Mouse (Mus musculus) E14TG2a.4 (cell line): ENCODE data around the gene Fhl1.

Source experiments
- H3K27me3 ChIP-seq: 2 replicates; pipeline ENCODE4 v1.6.1; 2014; ENCODE audit warnings: low read length, control low read depth; ENCODE audit not compliant: insufficient read depth
- H3K36me3 ChIP-seq: 2 replicates; pipeline ENCODE4 v1.6.1; 2014; ENCODE audit warnings: low read length, control low read depth; ENCODE audit not compliant: insufficient read depth
- H3K4me1 ChIP-seq: replicated peaks from 2 replicates; pipeline ENCODE4 v1.6.1; 2014; ENCODE audit warnings: low read depth, low read length, control low read depth
- H3K4me3 ChIP-seq: replicated peaks from 2 replicates; pipeline ENCODE4 v1.5.1; 2014; ENCODE audit warnings: mild to moderate bottlenecking, low read length
- H3K9me3 ChIP-seq: 2 replicates; pipeline ENCODE4 v1.6.1; 2014; ENCODE audit warnings: low read length, control low read depth
- CTCF ChIP-seq: conservative IDR thresholded peaks from 2 replicates; pipeline ENCODE4 v1.5.1; 2014; ENCODE audit warnings: low read length
- NANOG ChIP-seq: IDR thresholded peaks from 2 replicates; pipeline ENCODE4 v1.6.1; 2014; ENCODE audit warnings: borderline replicate concordance, low read length, mixed read lengths
- POU5F1 ChIP-seq: IDR thresholded peaks from 2 replicates; pipeline ENCODE4 v1.6.1; 2014; ENCODE audit warnings: low read length, borderline replicate concordance

Gene Fhl1

DNA sequence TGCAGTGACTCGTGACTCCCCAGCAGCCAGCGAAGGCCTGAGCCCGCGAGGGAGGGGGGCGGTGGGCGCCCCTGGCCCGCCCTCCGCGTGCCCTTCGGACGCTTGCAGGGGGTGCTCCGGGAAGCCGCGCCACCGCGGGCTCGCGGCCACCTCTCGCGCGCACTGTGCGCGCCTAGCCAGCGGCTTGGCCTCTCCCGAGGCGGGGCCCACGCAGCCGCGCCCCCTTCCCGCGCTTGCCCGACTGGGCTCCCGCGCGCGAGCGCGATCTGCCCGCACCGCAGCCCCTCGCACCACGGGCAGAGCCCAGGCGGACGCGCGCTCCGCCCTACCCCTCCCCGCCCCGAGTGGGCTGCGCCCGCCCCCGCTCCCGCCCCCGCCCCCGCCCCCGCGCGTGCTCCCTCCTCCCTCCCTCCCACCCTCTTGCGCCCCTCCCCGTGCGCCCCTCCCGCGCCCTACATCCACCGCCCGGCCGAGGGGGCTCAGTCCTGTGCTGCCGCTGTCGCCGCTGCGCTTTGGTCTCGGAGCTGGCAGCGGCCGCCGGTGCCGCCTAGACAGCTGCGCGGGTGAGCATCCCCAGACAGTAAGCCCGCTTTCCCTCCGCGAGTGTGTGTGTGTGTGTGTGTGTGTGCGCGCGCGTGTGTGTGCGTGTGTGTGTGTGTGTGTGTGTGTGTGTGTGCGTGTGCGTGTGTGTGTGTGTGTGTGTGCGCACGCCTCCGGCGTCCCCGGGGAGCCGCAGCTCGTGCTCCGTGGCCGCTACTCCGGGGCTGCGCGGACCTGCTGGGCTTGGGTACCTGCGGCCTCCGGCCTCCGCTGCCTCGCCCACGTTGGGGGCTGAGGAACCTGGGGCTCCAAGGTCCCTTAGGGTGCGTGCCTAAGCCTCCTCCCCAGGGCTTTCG lies at the start of gene Fhl1:
TSS of gene Fhl1 (plus strand) at position 482 of the 896 bp plus-strand sequence.
- Histone ChIP-seq H3K27me3 (0 out of 2 replicates have a peak, but pooled peaks cover 4% of the 10 kb centered on the region), H3K4me3 (peak within 1 kb of the TSS; percentile 81), H3K36me3 (no peaks in the 10 kb centered on the region), H3K9me3 (no peaks in the 10 kb centered on the region), H3K4me1 (peaks cover 30% of the 10 kb centered on the region)
- TF ChIP-seq CTCF (no peak), NANOG (no peak), POU5F1 (no peak)

DNA sequence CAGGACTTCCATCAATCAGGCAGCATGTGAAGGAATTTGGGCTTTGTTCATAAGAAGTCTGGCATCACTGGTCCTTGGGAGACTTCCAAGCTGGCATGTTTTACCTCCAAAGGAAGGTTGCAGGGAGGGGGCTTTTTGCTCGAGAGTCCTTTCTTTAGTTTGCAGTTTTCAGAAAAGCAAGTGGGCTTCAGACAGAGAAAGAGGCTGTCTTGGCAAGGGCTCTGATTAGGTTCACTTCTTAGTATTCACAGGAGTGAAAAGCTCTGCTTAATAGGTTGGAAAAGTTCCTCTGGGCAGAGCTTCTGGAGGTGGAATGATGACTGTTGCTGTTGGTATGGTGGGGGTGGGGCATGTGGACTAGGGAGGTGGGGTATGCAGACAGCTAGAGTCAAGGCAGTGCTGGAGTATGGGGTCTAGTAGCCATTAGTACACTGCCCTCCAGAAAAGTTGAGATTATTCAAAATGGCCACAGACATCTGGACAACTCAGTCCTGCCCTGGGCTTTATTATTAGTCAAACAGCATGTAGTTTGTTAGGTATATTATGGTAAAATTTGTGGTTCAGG lies 49.3 kb upstream of the Fhl1 start:
- Histone ChIP-seq H3K9me3 (no peaks in the 10 kb centered on the region), H3K4me1 (no peaks in the 10 kb centered on the region), H3K36me3 (no peaks in the 10 kb centered on the region), H3K27me3 (no peaks in the 10 kb centered on the region), H3K4me3 (no peak overlapping the region)
- TF ChIP-seq CTCF, result no peak
- TF ChIP-seq NANOG, result no peak
- no peak for TF ChIP-seq POU5F1

DNA sequence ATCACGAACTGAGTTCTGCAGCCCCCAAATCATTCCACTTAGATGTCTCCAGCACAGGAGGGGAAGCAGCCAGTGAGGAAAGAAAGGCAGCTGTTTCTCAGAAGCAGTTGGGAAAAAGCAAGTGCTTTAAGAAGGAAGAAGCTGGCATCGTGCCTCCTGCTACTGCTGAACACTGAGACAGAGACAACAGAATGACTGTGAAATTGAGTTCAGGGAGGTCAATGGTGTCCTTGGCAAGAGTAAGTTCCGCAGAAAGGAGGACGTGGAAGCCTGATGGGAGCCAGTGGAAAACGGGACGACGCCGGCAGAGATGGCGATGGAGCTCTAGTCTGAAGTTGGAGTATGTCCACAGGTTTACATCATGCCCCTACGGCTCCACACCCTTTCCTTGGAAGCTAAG lies 48.1 kb upstream of the Fhl1 start:
- no peaks in the 10 kb centered on the region for H3K27me3 ChIP-seq

DNA sequence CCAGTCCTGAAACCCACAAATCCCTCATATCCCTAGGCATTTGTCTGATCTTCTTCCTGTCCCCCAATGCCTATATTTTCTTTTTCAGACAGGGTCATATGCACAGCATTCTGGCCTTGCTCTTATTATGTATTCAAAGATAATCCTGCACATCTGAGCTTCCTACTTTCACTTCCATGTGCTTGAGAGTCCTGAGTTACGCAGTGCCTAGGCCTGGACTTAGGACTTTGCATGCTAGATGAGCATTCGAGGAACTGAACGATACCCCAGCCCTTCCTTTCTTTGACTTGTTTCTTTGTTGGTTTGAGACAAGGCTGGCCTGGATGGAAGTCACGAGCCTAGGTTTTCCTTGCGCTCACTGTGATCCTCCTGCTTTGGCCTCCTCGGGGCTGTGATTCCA lies 39.0 kb upstream of the Fhl1 start:
- Histone ChIP-seq H3K36me3 (no peaks in the 10 kb centered on the region), H3K9me3 (no peaks in the 10 kb centered on the region), H3K27me3 (no peaks in the 10 kb centered on the region), H3K4me1 (no peaks in the 10 kb centered on the region), H3K4me3 (no peak overlapping the region)
- TF ChIP-seq NANOG (no peak), CTCF (no peak), POU5F1 (no peak)

More for the DNA sequence above, 48.1 kb upstream of the Fhl1 start:
- Histone ChIP-seq H3K36me3 (no peaks in the 10 kb centered on the region), H3K4me1 (no peaks in the 10 kb centered on the region), H3K4me3 (no peak overlapping the region), H3K9me3 (no peaks in the 10 kb centered on the region)
- TF ChIP-seq CTCF, result no peak
- TF ChIP-seq NANOG, result no peak
- TF ChIP-seq POU5F1, result no peak

DNA sequence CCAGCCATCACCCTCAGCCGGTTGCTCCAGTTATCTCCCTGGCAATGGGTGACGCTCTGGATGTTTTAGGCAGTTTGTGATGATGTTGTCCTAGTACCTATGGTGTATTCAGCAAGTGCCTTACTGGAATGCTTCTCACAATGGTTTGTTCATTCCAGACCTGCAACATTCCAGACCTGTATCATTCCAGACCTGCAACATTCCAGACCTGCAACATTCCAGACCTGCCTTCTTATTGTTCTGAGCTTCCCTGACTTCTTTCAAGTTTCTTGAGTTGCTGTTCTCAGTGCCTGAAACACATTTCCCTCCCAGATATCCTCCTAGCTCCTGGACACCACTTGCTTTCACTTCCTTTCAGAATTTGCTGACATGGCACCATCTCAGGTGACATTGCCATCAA lies 37.0 kb upstream of the Fhl1 start:
- no peak for TF ChIP-seq CTCF
- no peak for TF ChIP-seq NANOG
- TF ChIP-seq POU5F1, result no peak
- H3K4me1 ChIP-seq, result no peaks in the 10 kb centered on the region

DNA sequence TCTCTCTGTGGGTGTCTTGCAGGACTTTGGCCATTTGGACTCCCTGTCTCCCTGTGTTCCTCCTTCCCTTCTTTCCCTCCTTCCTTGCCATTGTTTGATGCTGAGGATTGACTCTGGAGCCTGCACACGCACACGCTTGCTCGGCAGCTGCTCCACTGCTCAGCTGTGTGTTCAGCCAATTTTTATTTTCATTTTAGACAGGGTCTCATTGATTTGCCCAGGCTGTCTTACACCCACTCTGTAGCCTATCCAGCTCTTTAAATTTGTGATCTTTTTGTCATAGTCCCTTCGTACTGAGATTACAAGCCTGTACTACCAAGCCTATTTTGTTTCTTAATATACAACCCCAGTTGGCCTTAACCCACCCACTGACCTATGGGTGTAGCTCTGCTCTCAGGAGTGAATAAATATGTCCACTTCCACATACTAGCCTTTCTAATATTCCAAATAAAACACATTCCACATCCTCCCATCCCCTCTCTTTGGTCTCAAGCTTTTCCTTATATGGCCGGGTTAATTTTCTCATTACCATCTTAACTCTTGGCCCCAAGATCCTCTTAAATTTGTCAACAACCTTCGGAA lies 34.3 kb upstream of the Fhl1 start:
- TF ChIP-seq NANOG, result no peak
- no peak for TF ChIP-seq POU5F1
- TF ChIP-seq CTCF, result no peak
- no peaks in the 10 kb centered on the region for H3K4me1 ChIP-seq

More for the DNA sequence above, 37.0 kb upstream of the Fhl1 start:
- Histone ChIP-seq H3K4me3 (no peak overlapping the region), H3K27me3 (no peaks in the 10 kb centered on the region), H3K36me3 (no peaks in the 10 kb centered on the region), H3K9me3 (no peaks in the 10 kb centered on the region)

DNA sequence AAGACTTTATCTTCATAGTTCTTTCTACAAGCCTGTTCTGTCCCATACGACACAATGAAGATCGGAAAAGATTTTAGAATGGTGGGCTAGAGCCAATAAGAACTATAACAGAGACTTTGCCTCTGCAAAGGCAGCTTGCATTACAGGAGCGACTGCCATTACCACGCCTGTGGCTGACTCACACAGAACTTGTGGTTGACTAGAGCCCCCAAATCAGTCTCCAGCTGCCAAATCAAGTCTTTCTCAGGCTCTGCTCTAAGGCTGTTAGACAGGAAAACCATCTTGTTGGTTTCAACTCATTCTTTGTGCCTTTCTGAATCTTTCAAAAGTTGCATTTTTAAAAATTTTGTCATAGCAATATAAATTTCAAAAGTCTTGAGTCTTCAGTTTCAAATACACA lies 33.7 kb upstream of the Fhl1 start:
- TF ChIP-seq CTCF (no peak), POU5F1 (no peak), NANOG (no peak)
- H3K27me3 ChIP-seq, result no peaks in the 10 kb centered on the region
- H3K36me3 ChIP-seq, result no peaks in the 10 kb centered on the region
- no peak overlapping the region for H3K4me3 ChIP-seq
- no peaks in the 10 kb centered on the region for H3K9me3 ChIP-seq
- no peaks in the 10 kb centered on the region for H3K4me1 ChIP-seq

More for the DNA sequence above, 34.3 kb upstream of the Fhl1 start:
- Histone ChIP-seq H3K36me3 (no peaks in the 10 kb centered on the region), H3K9me3 (no peaks in the 10 kb centered on the region), H3K4me3 (no peak overlapping the region), H3K27me3 (no peaks in the 10 kb centered on the region)

DNA sequence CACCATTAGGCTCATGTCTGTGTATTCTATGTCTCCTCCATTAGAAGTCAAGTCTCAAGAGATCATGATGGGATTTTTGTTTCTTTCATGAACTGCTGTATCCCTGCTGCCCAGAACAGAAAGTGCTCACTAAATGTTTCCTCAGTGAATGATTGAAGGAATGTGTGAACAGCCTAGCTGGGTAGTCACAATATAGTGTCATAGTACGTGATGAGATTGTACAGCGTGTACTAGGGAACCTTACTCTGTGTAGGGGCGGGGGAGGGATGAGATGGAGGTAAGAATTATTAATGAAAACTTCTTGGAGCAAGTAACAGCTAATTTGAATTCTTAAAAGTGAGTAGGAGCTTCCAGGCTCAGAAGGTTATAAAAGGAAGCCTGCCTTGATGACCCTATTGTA lies 30.3 kb upstream of the Fhl1 start:
- no peaks in the 10 kb centered on the region for H3K36me3 ChIP-seq
- no peak overlapping the region for H3K4me3 ChIP-seq
- no peaks in the 10 kb centered on the region for H3K27me3 ChIP-seq
- peaks cover 3% of the 10 kb centered on the region; the same call in 1 of the 2 replicates for H3K4me1 ChIP-seq
- TF ChIP-seq NANOG, result no peak
- TF ChIP-seq POU5F1, result no peak
- TF ChIP-seq CTCF, result no peak
- H3K9me3 ChIP-seq, result no peaks in the 10 kb centered on the region
